Mouse (Mus musculus) Patski (cell line): ENCODE results near the gene Pnmt. TPM values are rescaled to one million over a fixed set of nuclear protein-coding genes. Genes with fewer than 3 reads are reported as not detected.

Source experiments
- ATAC-seq: fragments of 100-300 bp; one replicate; pipeline ENCODE4 v1.8.0; 2021
- CTCF ChIA-PET: fragments of 350-600 bp; sonication (Branson Sonifier 250); formaldehyde crosslinking; loops from one replicate; lab custom pipeline; 2022; ENCODE audit warnings: inconsistent platforms; lab: Charles Lee
- POLR2A ChIA-PET: fragments of 350-600 bp; sonication (Branson Sonifier 250); formaldehyde crosslinking; loops from one replicate; lab custom pipeline; 2022; ENCODE audit warnings: antibody characterized with exemption, inconsistent platforms; lab: Charles Lee
- DNase-seq: peaks from one replicate; pipeline ENCODE4 v3.0.0-alpha.2; 2011; ENCODE audit warnings: low read depth, low spot score
- H3K27me3 ChIP-seq: fragments of 371-371 bp; one replicate; pipeline ENCODE4 v1.5.1; 2021
- CTCF ChIP-seq: fragments of 100-300 bp; IDR thresholded peaks from one replicate; pipeline ENCODE4 v1.5.1; 2021
- in situ Hi-C: fragments of 300-500 bp; cut with MboI; formaldehyde crosslinking; loops from 3 replicates; pipeline ENCODE4 v1.11.1; 2018; ENCODE audit warnings: low pct_unique_long_range_greater_than_20kb, mixed read lengths
- polyA plus RNA-seq: library from polyadenylated mRNA; unstranded; gene quantifications from one replicate; pipeline ENCODE4 v1.2.3, GENCODE M21; 2021

Gene Pnmt
- not detected for polyA plus RNA-seq

GRCm38 (mm10) chr11:98385638-98386585 is at the start of gene Pnmt:
Pnmt (plus strand) TSS chr11:98386450.
- TF ChIP-seq CTCF, result no peak
- DNase-seq (no peak), ATAC-seq (no peak)
- in situ Hi-C loops, result no loop called here
- H3K27me3 ChIP-seq, result no peaks in the 10 kb centered on the region
- CTCF ChIA-PET, result interaction anchor here (1.7 kb wide), 1 partner anchor 41 kb away, joined by 5 read pairs; no protein-coding TSS in a partner anchor
- POLR2A ChIA-PET, result interaction anchor here (0.6 kb wide), 1 partner anchor 53 kb away, joined by 3 read pairs; the partner anchor contains the start of gene Mien1

- DNase-seq (no peak), ATAC-seq (no peak)
- H3K27me3 ChIP-seq, result peaks cover 41% of the 10 kb centered on the region
- in situ Hi-C loops, result loop anchor here (5.0 kb wide), 1 partner anchor 71 kb away; no protein-coding TSS in a partner anchor
- ChIA-PET POLR2A (interaction anchor here (0.5 to 1.1 kb wide), 3 partner anchors 10 to 24 kb away, joined by 3 to 4 read pairs (median 3); no protein-coding TSS in a partner anchor), CTCF (interaction anchor here (1.1 kb wide), 1 partner anchor 35 kb away, joined by 3 read pairs; no protein-coding TSS in a partner anchor)
- no peak for TF ChIP-seq CTCF
Measured at GRCm38 (mm10) chr11:98338507-98338961, 47.7 kb upstream of the Pnmt start.

GRCm38 (mm10) chr11:98339071-98339501 is 47.2 kb upstream of the Pnmt start:
- TF ChIP-seq CTCF, result no peak
- CTCF ChIA-PET, result interaction anchor here (1.1 kb wide), 1 partner anchor 35 kb away, joined by 3 read pairs; no protein-coding TSS in a partner anchor

GRCm38 (mm10) chr11:98339679-98340287 is 46.5 kb upstream of the Pnmt start:
- POLR2A ChIA-PET, result interaction anchor here (1.0 to 1.1 kb wide), 2 partner anchors 10 to 98 kb away, joined by 3 to 5 read pairs; no protein-coding TSS in a partner anchor
- DNase-seq (no peak), ATAC-seq (no peak)
- no peak for TF ChIP-seq CTCF
- CTCF ChIA-PET, result no interaction called here
- peaks cover 29% of the 10 kb centered on the region for H3K27me3 ChIP-seq
- in situ Hi-C loops, result loop anchor here (5.0 kb wide), 2 partner anchors 72 to 98 kb away; partner anchors contain the start of gene Mien1

More at GRCm38 (mm10) chr11:98339071-98339501, 47.2 kb upstream of the Pnmt start:
- no peak for ATAC-seq
- in situ Hi-C loops, result loop anchor here (5.0 kb wide), 1 partner anchor 72 kb away; no protein-coding TSS in a partner anchor
- POLR2A ChIA-PET, result interaction anchor here (0.5 to 1.1 kb wide), 3 partner anchors 10 to 25 kb away, joined by 3 to 4 read pairs (median 3); no protein-coding TSS in a partner anchor
- peaks cover 36% of the 10 kb centered on the region for H3K27me3 ChIP-seq
- no peak for DNase-seq

- ATAC-seq (no peak), DNase-seq (no peak)
- no peak for TF ChIP-seq CTCF
- in situ Hi-C loops, result loop anchor here (5.0 kb wide), 1 partner anchor 97 kb away; the partner anchor contains the start of gene Mien1
- CTCF ChIA-PET, result no interaction called here
- POLR2A ChIA-PET, result interaction anchor here (1.0 kb wide), 1 partner anchor 99 kb away, joined by 5 read pairs; no protein-coding TSS in a partner anchor
- peaks cover 21% of the 10 kb centered on the region for H3K27me3 ChIP-seq
Measured at GRCm38 (mm10) chr11:98340597-98340996, 45.7 kb upstream of the Pnmt start.

- CTCF ChIA-PET, result interaction anchor here (1.5 to 4.6 kb wide), 12 partner anchors 15 to 117 kb away, joined by 3 to 75 read pairs (median 14); partner anchors contain the start of genes Mien1, Stard3 and Tcap
- peaks cover 17% of the 10 kb centered on the region for H3K27me3 ChIP-seq
Measured at GRCm38 (mm10) chr11:98341174-98341573, 45.1 kb upstream of the Pnmt start.

GRCm38 (mm10) chr11:98342000-98342945 is 44.0 kb upstream of the Pnmt start:
- ATAC-seq, result peak; percentile 49
- ChIA-PET POLR2A (interaction anchor here (0.7 to 2.2 kb wide), 4 partner anchors 14 to 46 kb away, joined by 3 to 7 read pairs (median 4); partner anchors contain the start of gene Stard3), CTCF (interaction anchor here (0.6 to 4.6 kb wide), 41 partner anchors 8 to 330 kb away, joined by 3 to 75 read pairs (median 6); partner anchors contain the start of genes Erbb2, Grb7, Mien1 and Pgap3)
- TF ChIP-seq CTCF, result peak; percentile 100
- H3K27me3 ChIP-seq, result peaks cover 6% of the 10 kb centered on the region
- in situ Hi-C loops, result loop anchor here (5.0 kb wide), 1 partner anchor 95 kb away; the partner anchor contains the start of gene Mien1
- no peak for DNase-seq

More at GRCm38 (mm10) chr11:98341174-98341573, 45.1 kb upstream of the Pnmt start:
- POLR2A ChIA-PET, result interaction anchor here (2.2 kb wide), 1 partner anchor 47 kb away, joined by 7 read pairs; no protein-coding TSS in a partner anchor
- in situ Hi-C loops, result loop anchor here (5.0 kb wide), 1 partner anchor 96 kb away; the partner anchor contains the start of gene Mien1
- ATAC-seq (no peak), DNase-seq (no peak)
- TF ChIP-seq CTCF, result no peak

- no peaks in the 10 kb centered on the region for H3K27me3 ChIP-seq
- ChIA-PET CTCF (interaction anchor here (1.0 to 4.6 kb wide), 4 partner anchors 11 to 39 kb away, joined by 3 to 75 read pairs (median 39); partner anchors contain the start of gene Stard3), POLR2A (interaction anchor here (0.6 to 1.2 kb wide), 2 partner anchors 9 to 13 kb away, joined by 3 read pairs; partner anchors contain the start of gene Stard3)
- no peak for TF ChIP-seq CTCF
- DNase-seq (no peak), ATAC-seq (no peak)
- in situ Hi-C loops, result no loop called here
Measured at GRCm38 (mm10) chr11:98345253-98345652, 41.0 kb upstream of the Pnmt start.
